Mouse (Mus musculus) erythroblast, embryonic 14.5 days (primary cell): ENCODE measurements around the gene Miga1. TPM values are rescaled to one million over a fixed set of nuclear protein-coding genes. Genes with fewer than 3 reads are reported as not detected.

Experiments
- H3K27me3 ChIP-seq: 2 replicates; pipeline ENCODE4 v1.6.1; 2012; ENCODE audit warnings: inconsistent platforms; ENCODE audit not compliant: control insufficient read depth
- H3K36me3 ChIP-seq: 2 replicates; pipeline ENCODE4 v1.6.1; 2012; ENCODE audit warnings: mild to moderate bottlenecking, inconsistent platforms; ENCODE audit not compliant: control insufficient read depth
- H3K4me1 ChIP-seq: 2 replicates; pipeline ENCODE4 v1.6.1; 2012; ENCODE audit warnings: inconsistent platforms; ENCODE audit not compliant: control insufficient read depth
- H3K4me3 ChIP-seq: replicated peaks from 2 replicates; pipeline ENCODE3; 2012; ENCODE audit warnings: moderate library complexity, mild to moderate bottlenecking, inconsistent platforms
- H3K9me3 ChIP-seq: 2 replicates; pipeline ENCODE4 v1.6.1; 2012; ENCODE audit warnings: low read length, inconsistent platforms, mixed read lengths; ENCODE audit not compliant: control insufficient read depth
- GATA1 ChIP-seq: IDR thresholded peaks from 2 replicates; pipeline ENCODE4 v1.6.1; 2012; ENCODE audit warnings: low read length, inconsistent platforms, mixed read lengths
- TAL1 ChIP-seq: IDR thresholded peaks from 3 replicates; pipeline ENCODE4 v1.6.1; 2012; ENCODE audit warnings: low read length, inconsistent platforms, mixed read lengths
- polyA plus RNA-seq: library from polyadenylated mRNA; stranded (reverse); fragments of >175 nt; gene quantifications from 2 replicates; pipeline ENCODE4 v1.2.3, GENCODE M21; 2012

Gene Miga1
- polyA plus RNA-seq, 1 experiment, result 0.55 TPM

GRCm38 (mm10) chr3:152308485-152309249 lies 31.5 kb downstream of the Miga1 start:
- H3K4me3 ChIP-seq, result no peak overlapping the region
- H3K9me3 ChIP-seq, result no peaks in the 10 kb centered on the region

GRCm38 (mm10) chr3:152305971-152306370 lies 34.2 kb downstream of the Miga1 start:
- Histone ChIP-seq H3K9me3 (no peaks in the 10 kb centered on the region), H3K4me1 (peaks cover 16% of the 10 kb centered on the region), H3K27me3 (no peaks in the 10 kb centered on the region), H3K36me3 (peaks cover 16% of the 10 kb centered on the region), H3K4me3 (no peak overlapping the region)
- TF ChIP-seq GATA1, result no peak

More at GRCm38 (mm10) chr3:152308485-152309249, 31.5 kb downstream of the Miga1 start:
- peaks cover 18% of the 10 kb centered on the region for H3K36me3 ChIP-seq
- H3K4me1 ChIP-seq, result peaks cover 16% of the 10 kb centered on the region
- no peaks in the 10 kb centered on the region for H3K27me3 ChIP-seq
- TF ChIP-seq GATA1, result no peak
- TF ChIP-seq TAL1, result no peak

DNA sequence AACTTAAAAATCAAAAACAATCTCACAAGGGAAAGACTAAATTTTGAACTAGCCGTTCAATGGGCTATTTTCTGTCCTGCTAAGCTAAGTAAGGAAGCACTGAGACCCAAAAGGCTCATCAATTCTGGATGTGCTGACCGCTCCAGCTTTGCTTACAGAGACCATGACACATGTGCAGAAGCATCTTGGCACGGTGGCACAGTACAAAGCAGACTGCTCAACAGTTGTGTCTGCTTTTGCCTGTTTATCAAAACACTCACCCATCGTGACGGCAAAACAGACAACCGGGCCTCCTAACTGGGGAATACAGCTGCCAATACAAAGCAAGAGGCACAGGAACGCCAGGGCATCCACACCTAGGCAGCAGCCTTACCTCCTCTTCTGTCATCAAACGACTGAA lies 35.1 kb downstream of the Miga1 start:
- Histone ChIP-seq H3K36me3 (peaks cover 16% of the 10 kb centered on the region), H3K4me1 (peaks cover 16% of the 10 kb centered on the region), H3K9me3 (no peaks in the 10 kb centered on the region), H3K4me3 (no peak overlapping the region), H3K27me3 (no peaks in the 10 kb centered on the region)
- no peak for TF ChIP-seq TAL1
- no peak for TF ChIP-seq GATA1

GRCm38 (mm10) chr3:152304093-152304815 lies 36.0 kb downstream of the Miga1 start:
- H3K27me3 ChIP-seq, result no peaks in the 10 kb centered on the region
- H3K9me3 ChIP-seq, result no peaks in the 10 kb centered on the region
- TF ChIP-seq TAL1 (peak; percentile 6; the same call in 1 of the 3 replicates), GATA1 (no peak)
- H3K36me3 ChIP-seq, result peaks cover 16% of the 10 kb centered on the region
- no peak overlapping the region for H3K4me3 ChIP-seq
- peaks cover 9% of the 10 kb centered on the region for H3K4me1 ChIP-seq

DNA sequence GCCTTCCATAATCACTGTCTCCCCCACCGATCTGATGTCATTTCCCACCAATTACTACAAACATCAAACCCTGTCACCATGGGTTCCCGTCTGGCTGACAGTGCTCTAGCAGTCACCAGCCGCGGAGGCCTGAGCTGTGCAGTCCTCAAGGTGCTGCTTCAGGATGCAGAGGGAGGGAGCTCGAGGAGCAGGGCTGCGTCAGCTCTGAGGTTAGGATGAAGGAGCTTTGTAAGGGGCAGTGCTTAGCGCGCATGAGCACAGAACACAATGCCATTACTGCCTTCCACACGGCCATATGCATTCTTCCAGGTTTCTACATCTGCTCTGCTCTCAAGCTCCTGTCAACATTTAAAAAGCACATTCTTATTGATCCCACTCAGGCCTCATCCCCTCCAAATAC lies 37.2 kb downstream of the Miga1 start:
- Histone ChIP-seq H3K27me3 (no peaks in the 10 kb centered on the region), H3K36me3 (peaks cover 16% of the 10 kb centered on the region), H3K9me3 (no peaks in the 10 kb centered on the region), H3K4me1 (no peaks in the 10 kb centered on the region), H3K4me3 (no peak overlapping the region)
- no peak for TF ChIP-seq TAL1
- no peak for TF ChIP-seq GATA1

DNA sequence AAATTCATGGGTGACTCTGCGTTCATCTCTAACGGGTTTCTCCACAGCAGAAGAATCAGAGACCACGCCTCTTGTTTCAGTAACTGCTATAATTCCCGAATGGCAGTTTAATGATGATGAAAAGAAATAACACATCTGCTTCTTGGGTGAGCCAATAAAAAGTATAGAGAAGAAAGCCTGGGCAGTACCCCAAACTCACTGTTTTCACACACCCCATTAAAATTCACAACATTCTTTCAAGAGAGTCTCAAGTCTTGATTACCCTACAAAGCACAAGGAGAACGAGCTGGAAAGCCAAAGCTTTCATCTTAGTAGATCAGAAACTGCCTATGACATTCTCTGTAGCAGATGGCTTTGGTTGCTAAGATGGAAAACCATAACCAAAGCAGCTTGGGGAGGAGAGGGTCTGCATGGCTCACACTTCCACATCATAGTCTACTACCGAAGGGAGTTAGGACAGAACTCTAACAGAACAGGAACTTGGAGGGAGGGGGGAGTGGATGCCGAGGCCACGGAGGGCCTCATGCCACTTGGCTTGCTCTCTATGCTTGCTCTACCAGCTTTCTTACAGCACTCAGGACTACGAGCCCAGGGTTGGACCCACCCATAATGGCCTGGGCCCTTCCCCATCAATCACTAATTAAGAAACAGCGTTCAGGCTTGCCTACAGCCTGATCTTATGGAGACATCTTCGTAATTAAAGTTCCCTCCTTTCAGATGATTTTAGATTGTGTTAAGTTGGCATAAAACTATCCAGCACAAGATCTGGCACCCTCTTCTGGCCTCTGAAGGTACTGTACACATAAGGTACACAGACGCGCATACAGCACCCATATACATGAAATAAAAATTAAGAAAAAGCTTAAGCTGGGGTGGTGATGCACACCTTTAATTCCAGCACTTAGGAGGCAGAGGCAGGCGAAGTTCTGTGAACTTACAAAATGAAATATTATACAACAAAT lies 39.5 kb downstream of the Miga1 start:
- Histone ChIP-seq H3K9me3 (no peaks in the 10 kb centered on the region), H3K27me3 (no peaks in the 10 kb centered on the region), H3K36me3 (peaks cover 21% of the 10 kb centered on the region), H3K4me3 (no peak overlapping the region), H3K4me1 (no peaks in the 10 kb centered on the region)
- TF ChIP-seq GATA1, result no peak

- no peaks in the 10 kb centered on the region for H3K9me3 ChIP-seq
- H3K27me3 ChIP-seq, result no peaks in the 10 kb centered on the region
- no peak overlapping the region for H3K4me3 ChIP-seq
- TF ChIP-seq GATA1 (no peak), TAL1 (no peak)
- H3K36me3 ChIP-seq, result peaks cover 14% of the 10 kb centered on the region
- H3K4me1 ChIP-seq, result no peaks in the 10 kb centered on the region
Measured at GRCm38 (mm10) chr3:152295896-152296295, 44.3 kb downstream of the Miga1 start.

DNA sequence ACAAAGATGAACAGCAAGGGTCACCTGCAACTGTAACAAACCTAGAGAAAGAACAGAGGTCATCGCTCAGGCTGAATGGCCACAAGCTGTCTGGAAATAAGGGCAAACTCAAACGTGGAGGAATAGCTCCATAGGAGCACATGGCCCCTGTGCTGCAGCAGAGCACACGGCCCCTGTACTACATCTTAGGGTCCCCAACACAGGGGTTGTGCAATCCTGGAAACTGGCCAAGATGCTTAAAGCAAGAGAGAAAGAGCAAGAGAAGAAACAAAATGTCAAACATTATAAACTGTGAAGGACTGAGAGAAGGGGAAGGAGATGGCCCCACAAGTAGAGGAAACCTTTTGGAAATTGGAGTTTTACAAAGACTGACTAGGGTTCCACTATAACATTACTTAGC lies 45.8 kb downstream of the Miga1 start:
- H3K36me3 ChIP-seq, result peaks cover 20% of the 10 kb centered on the region
- TF ChIP-seq TAL1, result no peak
- TF ChIP-seq GATA1, result no peak
- no peaks in the 10 kb centered on the region for H3K4me1 ChIP-seq
- no peak overlapping the region for H3K4me3 ChIP-seq
- no peaks in the 10 kb centered on the region for H3K27me3 ChIP-seq
- no peaks in the 10 kb centered on the region for H3K9me3 ChIP-seq
